In the genomic region with DNA sequence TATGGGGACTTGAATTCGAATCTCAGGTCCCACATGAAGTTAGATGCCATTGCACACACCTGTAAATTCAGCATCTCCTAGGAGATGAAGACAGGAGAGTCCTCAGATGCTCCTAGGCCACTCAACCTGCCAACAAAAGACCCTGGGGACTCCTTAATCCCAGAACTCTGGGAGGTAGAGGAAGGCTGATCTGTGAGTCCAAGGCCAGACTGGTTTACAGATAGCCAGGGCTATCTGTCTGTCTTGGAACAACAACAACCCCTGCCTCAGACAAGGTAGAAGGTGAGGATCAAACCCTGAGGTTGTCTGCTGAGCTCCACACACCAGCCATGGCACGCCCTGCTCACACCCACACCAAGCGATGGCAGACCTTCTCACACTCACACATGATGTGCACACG, we compare ENCODE assay signal across 24 mouse cellular contexts. TPM values are rescaled to one million over a fixed set of nuclear protein-coding genes. Genes with fewer than 3 reads are reported as not detected.
DNase-seq lines count a peak whose midpoint lies in the region; ATAC-seq and TF ChIP-seq lines count a peak whose summit lies in the region.
"Had no signal": no experiment of that assay in that cellular context is flagged by ENCODE, and none has a peak within 500 bp of the region (broad histone marks: within the 10 kb centered on the region; RNA-seq: fewer than 3 reads in every experiment).

No protein-coding gene starts in this region.

- DNase-seq in heart, adult 11 months: peak; percentile 78
- no peak for DNase-seq in heart, postnatal 25 days (ENCODE audit: low spot score)
- DNase-seq in heart, adult 8-10 months (ENCODE audit: low spot score): no peak
- no peak for DNase-seq in limb, embryonic 10.5 days (ENCODE audit: low spot score)
- DNase-seq in heart, postnatal 0 days (ENCODE audit: low spot score): no peak
- no peak for DNase-seq in urinary bladder, postnatal 25 days (ENCODE audit: low spot score)
- DNase-seq: adrenal gland, adult 2 months; adrenal gland, postnatal 25 days; cerebellum, adult 18-20 months; cerebellum, adult 9-11 months; cerebellum, postnatal 36 days; gastrocnemius, postnatal 14 days; kidney, adult 8-10 months had no signal

- 76% methylated on average over 4 of the region's 4 CpGs for WGBS in heart, embryonic 12.5 days
- WGBS in limb, embryonic 12.5 days: 88% methylated on average over 4 of the region's 4 CpGs
- WGBS in limb, embryonic 10.5 days: 91% methylated on average over 4 of the region's 4 CpGs
- WGBS in heart, postnatal 0 days: 66% methylated on average over 4 of the region's 4 CpGs

- H3K9ac ChIP-seq in heart, embryonic 12.5 days: peak overlapping the region; percentile 57; the same call in 1 of the 2 replicates
- H3K9ac ChIP-seq in limb, embryonic 12.5 days (replicated peaks): no peak overlapping the region
- peak overlapping the region; percentile 76; the same call in 1 of the 2 replicates for H3K9ac ChIP-seq in heart, postnatal 0 days (replicated peaks; ENCODE audit: low read depth, low read length)
- H3K9ac ChIP-seq: embryonic facial prominence, embryonic 13.5 days; forebrain, embryonic 12.5 days; hindbrain, embryonic 12.5 days had no signal

- H3K27me3 ChIP-seq in heart, embryonic 12.5 days (replicated peaks): no peaks in the 10 kb centered on the region
- no peaks in the 10 kb centered on the region for H3K27me3 ChIP-seq in limb, embryonic 12.5 days
- H3K27me3 ChIP-seq in limb, embryonic 10.5 days (ENCODE audit: low read depth, poor library complexity, severe bottlenecking): no peaks in the 10 kb centered on the region
- no peaks in the 10 kb centered on the region for H3K27me3 ChIP-seq in heart, postnatal 0 days (ENCODE audit: control insufficient read depth, insufficient read depth, low read length)
- H3K27me3 ChIP-seq: embryonic facial prominence, embryonic 13.5 days; forebrain, embryonic 12.5 days; hindbrain, embryonic 12.5 days had no signal

- H3K4me3 ChIP-seq in heart, embryonic 12.5 days: peak overlapping the region; percentile 67
- H3K4me3 ChIP-seq in limb, embryonic 12.5 days (replicated peaks): no peak overlapping the region
- H3K4me3 ChIP-seq in limb, embryonic 10.5 days: no peak overlapping the region
- H3K4me3 ChIP-seq in heart, postnatal 0 days (ENCODE audit: low read depth, low read length): peak overlapping the region; percentile 56
- H3K4me3 ChIP-seq: embryonic facial prominence, embryonic 13.5 days; forebrain, embryonic 12.5 days; hindbrain, embryonic 12.5 days had no signal

- no peak for TF ChIP-seq CTCF in heart, postnatal 0 days (IDR thresholded peaks at IDR 0.05; ENCODE audit: low read depth)

- no peak for ATAC-seq in heart, embryonic 12.5 days (ENCODE audit: insufficient number of reproducible peaks, low FRiP score)
- no peak for ATAC-seq in limb, embryonic 12.5 days (ENCODE audit: insufficient number of reproducible peaks, insufficient read depth, low FRiP score, low TSS enrichment, low read depth)
- no peak for ATAC-seq in heart, postnatal 0 days (ENCODE audit: insufficient read depth, low read depth)
- ATAC-seq: forebrain, embryonic 16.5 days; hindbrain, embryonic 16.5 days; inflammation-experienced regulatory T-cells, adult 6 months; intestine, postnatal 0 days had no signal

- no peaks in the 10 kb centered on the region for H3K9me3 ChIP-seq in heart, embryonic 12.5 days (replicated peaks)
- no peaks in the 10 kb centered on the region for H3K9me3 ChIP-seq in limb, embryonic 12.5 days
- no peaks in the 10 kb centered on the region for H3K9me3 ChIP-seq in limb, embryonic 10.5 days (replicated peaks)
- no peaks in the 10 kb centered on the region for H3K9me3 ChIP-seq in heart, postnatal 0 days (replicated peaks; ENCODE audit: control insufficient read depth, low read length)
- H3K9me3 ChIP-seq: embryonic facial prominence, embryonic 13.5 days; forebrain, embryonic 12.5 days; hindbrain, embryonic 12.5 days had no signal

- peaks cover 41% of the 10 kb centered on the region for H3K4me1 ChIP-seq in heart, embryonic 12.5 days (replicated peaks)
- no peaks in the 10 kb centered on the region for H3K4me1 ChIP-seq in limb, embryonic 12.5 days (replicated peaks)
- peaks cover 7% of the 10 kb centered on the region; the same call in 1 of the 2 replicates for H3K4me1 ChIP-seq in limb, embryonic 10.5 days
- peaks cover 24% of the 10 kb centered on the region for H3K4me1 ChIP-seq in heart, postnatal 0 days (ENCODE audit: control insufficient read depth, insufficient read depth)
- H3K4me1 ChIP-seq: embryonic facial prominence, embryonic 13.5 days; forebrain, embryonic 12.5 days; hindbrain, embryonic 12.5 days had no signal

- no peak for TF ChIP-seq EP300 in heart, postnatal 0 days (IDR thresholded peaks at IDR 0.05; ENCODE audit: low read depth)

- intact Hi-C loops in heart, postnatal 25 days (cut with DNase I): no loop called here

- peak overlapping the region; percentile 97 for H3K27ac ChIP-seq in heart, embryonic 12.5 days (ENCODE audit: poor library complexity, severe bottlenecking)
- no peak overlapping the region for H3K27ac ChIP-seq in limb, embryonic 12.5 days
- no peak overlapping the region for H3K27ac ChIP-seq in limb, embryonic 10.5 days
- peak overlapping the region; percentile 95 for H3K27ac ChIP-seq in heart, postnatal 0 days (ENCODE audit: low read depth)
- H3K27ac ChIP-seq: embryonic facial prominence, embryonic 13.5 days; forebrain, embryonic 12.5 days; hindbrain, embryonic 12.5 days had no signal

- peaks cover 27% of the 10 kb centered on the region for H3K36me3 ChIP-seq in heart, embryonic 12.5 days
- H3K36me3 ChIP-seq in limb, embryonic 12.5 days: no peaks in the 10 kb centered on the region
- H3K36me3 ChIP-seq in limb, embryonic 10.5 days: no peaks in the 10 kb centered on the region
- peaks cover 6% of the 10 kb centered on the region; the same call in 1 of the 2 replicates for H3K36me3 ChIP-seq in heart, postnatal 0 days (replicated peaks; ENCODE audit: control insufficient read depth, insufficient read depth, low read length)
- H3K36me3 ChIP-seq: embryonic facial prominence, embryonic 13.5 days; forebrain, embryonic 12.5 days; hindbrain, embryonic 12.5 days had no signal

- H3K4me2 ChIP-seq in heart, embryonic 12.5 days: peak overlapping the region; percentile 67
- H3K4me2 ChIP-seq in limb, embryonic 12.5 days: 0 out of 2 replicates have a peak overlapping the region, but pooled peaks have one; percentile 11
- H3K4me2 ChIP-seq in heart, postnatal 0 days (ENCODE audit: low read depth, low read length): peak overlapping the region; percentile 67
- H3K4me2 ChIP-seq: embryonic facial prominence, embryonic 13.5 days; forebrain, embryonic 12.5 days; hindbrain, embryonic 12.5 days had no signal

RNA-seq across cellular contexts. Expression of gene Krcc1, which starts 12.3 kb away (rescaled TPM):
- total RNA-seq in heart, postnatal 25 days (2021): 10 to 100 TPM; 54.6 to 54.9 TPM
- 54.6 and 59.1 TPM in 2 replicates for polyA plus RNA-seq in heart, embryonic 12.5 days (2016; fragmentation: Nextera tagmentation; extraction: Ambion mirVana)
- 10 to 100 TPM; 49.5 to 61.3 (median 54.1) TPM for total RNA-seq in heart, adult 8-10 months (2022)
- 38.3 and 39.3 TPM in 2 replicates for polyA plus RNA-seq in limb, embryonic 12.5 days (2016; fragmentation: Nextera tagmentation; extraction: Ambion mirVana)
- polyA plus RNA-seq in limb, embryonic 10.5 days (2016; fragmentation: Nextera tagmentation; extraction: Ambion mirVana): 27.0 and 32.0 TPM in 2 replicates
- total RNA-seq in heart, postnatal 0 days (2014; rRNA removed; ENCODE audit: low replicate concordance): 47.8 and 51.7 TPM in 2 replicates
- 82.5 and 83.7 TPM in 2 replicates for polyA plus RNA-seq in heart, postnatal 0 days (2015; fragmentation: Nextera tagmentation; extraction: Ambion mirVana)

RNA-seq across cellular contexts. Expression of gene Fabp1, which starts 59.5 kb away (rescaled TPM):
- total RNA-seq in heart, postnatal 25 days (2021): not detected
- 0.50 and 1.0 TPM in 2 replicates for polyA plus RNA-seq in heart, embryonic 12.5 days (2016; fragmentation: Nextera tagmentation; extraction: Ambion mirVana)
- total RNA-seq in heart, adult 8-10 months (2022): not detected
- polyA plus RNA-seq in limb, embryonic 12.5 days (2016; fragmentation: Nextera tagmentation; extraction: Ambion mirVana): not detected in 2 replicates
- not detected in 2 replicates for polyA plus RNA-seq in limb, embryonic 10.5 days (2016; fragmentation: Nextera tagmentation; extraction: Ambion mirVana)
- total RNA-seq in heart, postnatal 0 days (2014; rRNA removed; ENCODE audit: low replicate concordance): not detected in 2 replicates
- 0.23 and 0.83 TPM in 2 replicates for polyA plus RNA-seq in heart, postnatal 0 days (2015; fragmentation: Nextera tagmentation; extraction: Ambion mirVana)
- total RNA-seq: adrenal gland, postnatal 25 days; gastrocnemius, postnatal 14 days had no signal
- polyA plus RNA-seq: adrenal gland, adult 2 months; C2C12; embryonic facial prominence, embryonic 13.5 days; forebrain, embryonic 12.5 days; forebrain, embryonic 16.5 days; frontal cortex, adult 2 months; hindbrain, embryonic 12.5 days; hindbrain, embryonic 16.5 days; inflammation-experienced regulatory T-cells, adult 6 months had no signal

Comparison
In these comparisons a context has a peak if more than half of its experiments do, and no peak if none do; other contexts are left out.
1. H3K27ac ChIP-seq: peak in heart, embryonic 12.5 days (single experiment) and heart, postnatal 0 days (single experiment); none in limb, embryonic 12.5 days (single experiment) and limb, embryonic 10.5 days (single experiment).
2. H3K4me2 ChIP-seq: peak in every context shown above with its lines; median percentile 67 in heart, embryonic 12.5 days; 67 in heart, postnatal 0 days; 11 in limb, embryonic 12.5 days.
3. H3K4me3 ChIP-seq: peak in heart, embryonic 12.5 days (single experiment) and heart, postnatal 0 days (single experiment); none in limb, embryonic 12.5 days (single experiment) and limb, embryonic 10.5 days (single experiment).